Mouse (Mus musculus): Measurements from ENCODE around the gene Socs1. TPM values are rescaled to one million over a fixed set of nuclear protein-coding genes. Genes with fewer than 3 reads are reported as not detected.

The Socs1 gene
- polyA plus RNA-seq, 1 experiment from 2014 or later: 11.6 TPM

- Histone ChIP-seq H3K4me1 (ENCODE audit: control insufficient read depth, insufficient read depth, low read length) (peaks cover 14% of the 10 kb centered on the region), H3K9me3 (replicated peaks; ENCODE audit: control insufficient read depth, low read length) (no peaks in the 10 kb centered on the region), H3K4me2 (ENCODE audit: low read depth, low read length) (no peak overlapping the region), H3K4me3 (ENCODE audit: low read length) (no peak overlapping the region), H3K9ac (ENCODE audit: low read length) (no peak overlapping the region), H3K27ac (ENCODE audit: low read length) (peak overlapping the region; percentile 33), H3K27me3 (ENCODE audit: control insufficient read depth, insufficient read depth, low read length) (peaks cover 2% of the 10 kb centered on the region; the same call in 1 of the 2 replicates), H3K36me3 (ENCODE audit: control insufficient read depth, insufficient read depth) (no peaks in the 10 kb centered on the region)
- ATAC-seq (replicated peaks; ENCODE audit: extremely low read depth, insufficient read depth, low FRiP score): 0 out of 2 replicates have a peak, but pooled peaks have one; percentile 21
- 63% methylated on average over 19 of the region's 19 CpGs for WGBS
Observed at GRCm38 (mm10) chr16:10771769-10772510, 13.4 kb downstream of the Socs1 start.

GRCm38 (mm10) chr16:10770531-10771325 is 14.6 kb downstream of the Socs1 start:
- Histone ChIP-seq H3K4me3 (ENCODE audit: low read length) (no peak overlapping the region), H3K4me2 (ENCODE audit: low read depth, low read length) (no peak overlapping the region), H3K9me3 (replicated peaks; ENCODE audit: control insufficient read depth, low read length) (no peaks in the 10 kb centered on the region), H3K9ac (ENCODE audit: low read length) (no peak overlapping the region), H3K36me3 (ENCODE audit: control insufficient read depth, insufficient read depth) (no peaks in the 10 kb centered on the region), H3K27ac (ENCODE audit: low read length) (peak overlapping the region; percentile 56; the same call in 1 of the 2 replicates), H3K4me1 (ENCODE audit: control insufficient read depth, insufficient read depth, low read length) (peaks cover 14% of the 10 kb centered on the region), H3K27me3 (ENCODE audit: control insufficient read depth, insufficient read depth, low read length) (peaks cover 2% of the 10 kb centered on the region; the same call in 1 of the 2 replicates)
- peak; percentile 12; the same call in 1 of the 2 replicates for ATAC-seq (replicated peaks; ENCODE audit: extremely low read depth, insufficient read depth, low FRiP score)
- 39% methylated on average over 4 of the region's 4 CpGs for WGBS

- H3K4me2 ChIP-seq (ENCODE audit: low read depth, low read length): no peak overlapping the region
- peaks cover 2% of the 10 kb centered on the region; the same call in 1 of the 2 replicates for H3K27me3 ChIP-seq (ENCODE audit: control insufficient read depth, insufficient read depth, low read length)
- peak overlapping the region; percentile 36; the same call in 1 of the 2 replicates for H3K27ac ChIP-seq (ENCODE audit: low read length)
- 0 out of 2 replicates have a peak, but pooled peaks have one; percentile 17 for ATAC-seq (replicated peaks; ENCODE audit: extremely low read depth, insufficient read depth, low FRiP score)
- no peak overlapping the region for H3K4me3 ChIP-seq (ENCODE audit: low read length)
- H3K9ac ChIP-seq (ENCODE audit: low read length): no peak overlapping the region
- 40% methylated on average over 2 of the region's 2 CpGs for WGBS
- H3K4me1 ChIP-seq (ENCODE audit: control insufficient read depth, insufficient read depth, low read length): peaks cover 14% of the 10 kb centered on the region
- H3K9me3 ChIP-seq (replicated peaks; ENCODE audit: control insufficient read depth, low read length): no peaks in the 10 kb centered on the region
- H3K36me3 ChIP-seq (ENCODE audit: control insufficient read depth, insufficient read depth): no peaks in the 10 kb centered on the region
Observed at GRCm38 (mm10) chr16:10769661-10770060, 15.7 kb downstream of the Socs1 start.

- 54% methylated on average over 9 of the region's 9 CpGs for WGBS
- Histone ChIP-seq H3K4me3 (ENCODE audit: low read length) (no peak overlapping the region), H3K4me2 (ENCODE audit: low read depth, low read length) (no peak overlapping the region), H3K27me3 (ENCODE audit: control insufficient read depth, insufficient read depth, low read length) (peaks cover 2% of the 10 kb centered on the region; the same call in 1 of the 2 replicates), H3K27ac (ENCODE audit: low read length) (no peak overlapping the region), H3K36me3 (ENCODE audit: control insufficient read depth, insufficient read depth) (no peaks in the 10 kb centered on the region), H3K4me1 (ENCODE audit: control insufficient read depth, insufficient read depth, low read length) (peaks cover 14% of the 10 kb centered on the region), H3K9ac (ENCODE audit: low read length) (no peak overlapping the region), H3K9me3 (replicated peaks; ENCODE audit: control insufficient read depth, low read length) (no peaks in the 10 kb centered on the region)
- ATAC-seq (replicated peaks; ENCODE audit: extremely low read depth, insufficient read depth, low FRiP score): no peak
Observed at GRCm38 (mm10) chr16:10768821-10769220, 16.5 kb downstream of the Socs1 start.

GRCm38 (mm10) chr16:10767158-10767557 is 18.2 kb downstream of the Socs1 start:
- Histone ChIP-seq H3K27ac (ENCODE audit: low read length) (no peak overlapping the region), H3K27me3 (ENCODE audit: control insufficient read depth, insufficient read depth, low read length) (peaks cover 2% of the 10 kb centered on the region; the same call in 1 of the 2 replicates), H3K9me3 (replicated peaks; ENCODE audit: control insufficient read depth, low read length) (no peaks in the 10 kb centered on the region), H3K36me3 (ENCODE audit: control insufficient read depth, insufficient read depth) (no peaks in the 10 kb centered on the region), H3K4me1 (ENCODE audit: control insufficient read depth, insufficient read depth, low read length) (peaks cover 14% of the 10 kb centered on the region), H3K4me2 (ENCODE audit: low read depth, low read length) (no peak overlapping the region), H3K9ac (ENCODE audit: low read length) (no peak overlapping the region), H3K4me3 (ENCODE audit: low read length) (no peak overlapping the region)
- no peak for ATAC-seq (replicated peaks; ENCODE audit: extremely low read depth, insufficient read depth, low FRiP score)
- WGBS: 34% methylated on average over 4 of the region's 4 CpGs

GRCm38 (mm10) chr16:10764323-10764722 is 21.0 kb downstream of the Socs1 start:
- peaks cover 1% of the 10 kb centered on the region; the same call in 1 of the 2 replicates for H3K27me3 ChIP-seq (ENCODE audit: control insufficient read depth, insufficient read depth, low read length)
- no peak for ATAC-seq (replicated peaks; ENCODE audit: extremely low read depth, insufficient read depth, low FRiP score)
- no peak overlapping the region for H3K9ac ChIP-seq (ENCODE audit: low read length)
- H3K4me3 ChIP-seq (ENCODE audit: low read length): no peak overlapping the region
- peaks cover 4% of the 10 kb centered on the region for H3K4me1 ChIP-seq (ENCODE audit: control insufficient read depth, insufficient read depth, low read length)
- no peak overlapping the region for H3K27ac ChIP-seq (ENCODE audit: low read length)
- 46% methylated on average over 2 of the region's 2 CpGs for WGBS
- H3K36me3 ChIP-seq (ENCODE audit: control insufficient read depth, insufficient read depth): no peaks in the 10 kb centered on the region
- no peaks in the 10 kb centered on the region for H3K9me3 ChIP-seq (replicated peaks; ENCODE audit: control insufficient read depth, low read length)
- no peak overlapping the region for H3K4me2 ChIP-seq (ENCODE audit: low read depth, low read length)

- Histone ChIP-seq H3K36me3 (ENCODE audit: control insufficient read depth, insufficient read depth) (no peaks in the 10 kb centered on the region), H3K27ac (ENCODE audit: low read length) (no peak overlapping the region), H3K27me3 (ENCODE audit: control insufficient read depth, insufficient read depth, low read length) (no peaks in the 10 kb centered on the region), H3K9me3 (replicated peaks; ENCODE audit: control insufficient read depth, low read length) (no peaks in the 10 kb centered on the region), H3K4me3 (ENCODE audit: low read length) (no peak overlapping the region), H3K9ac (ENCODE audit: low read length) (no peak overlapping the region), H3K4me1 (ENCODE audit: control insufficient read depth, insufficient read depth, low read length) (peaks cover 4% of the 10 kb centered on the region), H3K4me2 (ENCODE audit: low read depth, low read length) (no peak overlapping the region)
- WGBS: 55% methylated on average over 6 of the region's 6 CpGs
- no peak for ATAC-seq (replicated peaks; ENCODE audit: extremely low read depth, insufficient read depth, low FRiP score)
Observed at GRCm38 (mm10) chr16:10763540-10764264, 21.6 kb downstream of the Socs1 start.

- Histone ChIP-seq H3K4me2 (ENCODE audit: low read depth, low read length) (no peak overlapping the region), H3K27me3 (ENCODE audit: control insufficient read depth, insufficient read depth, low read length) (no peaks in the 10 kb centered on the region), H3K4me3 (ENCODE audit: low read length) (no peak overlapping the region), H3K9me3 (replicated peaks; ENCODE audit: control insufficient read depth, low read length) (no peaks in the 10 kb centered on the region), H3K27ac (ENCODE audit: low read length) (no peak overlapping the region), H3K36me3 (ENCODE audit: control insufficient read depth, insufficient read depth) (no peaks in the 10 kb centered on the region), H3K4me1 (ENCODE audit: control insufficient read depth, insufficient read depth, low read length) (peaks cover 4% of the 10 kb centered on the region), H3K9ac (ENCODE audit: low read length) (no peak overlapping the region)
- 59% methylated on average over 5 of the region's 5 CpGs for WGBS
- no peak for ATAC-seq (replicated peaks; ENCODE audit: extremely low read depth, insufficient read depth, low FRiP score)
Observed at GRCm38 (mm10) chr16:10762569-10763180, 22.7 kb downstream of the Socs1 start.
